Mouse (Mus musculus) adipocyte (in vitro differentiated cells): ENCODE results near the gene Gsx2.

Experiments
- DNase-seq: peaks from one replicate; pipeline ENCODE4 v3.0.0-alpha.2; 2016; ENCODE audit warnings: low spot score

Gsx2 gene

DNA sequence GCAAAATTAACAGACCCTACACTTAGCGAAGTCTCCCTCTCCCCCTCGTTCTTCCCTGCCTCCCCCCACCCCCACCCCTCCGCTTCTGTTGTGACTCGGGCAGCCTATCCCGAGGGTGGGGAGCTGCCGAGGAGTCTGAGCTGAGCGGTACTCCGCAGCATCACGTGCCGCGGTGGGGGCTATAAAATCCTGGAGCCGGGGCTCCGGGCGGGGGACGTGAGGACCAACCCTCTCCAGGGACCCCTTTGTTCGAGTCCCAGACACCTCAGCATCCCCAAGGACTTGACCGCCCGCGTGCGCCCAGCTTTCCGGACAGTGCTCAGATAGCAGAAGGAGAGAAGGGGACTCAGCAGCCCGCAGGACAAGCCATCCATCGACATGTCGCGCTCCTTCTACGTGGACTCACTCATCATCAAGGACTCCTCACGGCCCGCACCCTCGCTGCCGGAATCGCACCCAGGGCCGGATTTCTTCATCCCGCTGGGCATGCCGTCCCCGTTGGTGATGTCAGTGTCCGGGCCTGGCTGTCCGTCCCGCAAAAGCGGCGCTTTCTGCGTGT lies at the start of gene Gsx2:
TSS of gene Gsx2 (plus strand) at position 219 of the 559 bp plus-strand sequence.
- no peak for DNase-seq

DNA sequence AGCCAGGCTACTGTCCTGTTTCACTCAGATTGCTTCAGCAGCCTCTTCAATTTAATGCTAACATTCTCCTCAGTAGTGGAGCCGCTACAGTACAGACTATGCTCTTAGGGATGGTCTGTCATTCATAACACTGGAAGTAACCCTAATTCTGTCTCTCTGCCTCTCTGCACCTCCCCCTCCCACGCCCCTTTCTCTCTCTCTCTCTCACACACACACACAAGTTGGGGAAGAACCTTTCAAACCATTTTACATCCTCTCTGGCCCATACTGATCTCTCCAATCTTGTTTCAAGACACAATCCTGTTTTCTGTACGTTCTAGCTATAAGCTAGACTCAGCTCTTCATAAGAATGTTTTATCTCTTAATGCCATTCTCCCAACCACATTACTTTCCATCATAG lies 39.9 kb upstream of the Gsx2 start:
- no peak for DNase-seq

DNA sequence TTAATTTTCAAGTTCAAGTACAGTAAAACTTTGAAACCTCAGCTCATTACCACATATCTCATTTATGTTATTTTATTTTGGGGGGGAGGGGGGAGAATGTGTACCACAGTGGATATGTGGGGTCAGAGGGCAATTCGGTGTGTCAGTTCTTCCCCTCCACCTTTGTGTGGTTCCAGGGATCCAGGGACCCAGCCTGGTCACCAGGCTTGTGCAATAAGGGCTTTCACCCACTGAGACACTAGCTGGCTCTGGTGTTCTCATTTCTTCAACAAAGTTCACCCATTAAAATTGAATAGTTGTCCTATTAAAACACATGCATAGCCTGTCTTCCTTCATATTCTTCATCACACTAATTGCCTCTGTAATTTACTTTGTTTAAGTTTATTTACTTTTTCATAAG lies 36.1 kb upstream of the Gsx2 start:
- DNase-seq = no peak

DNA sequence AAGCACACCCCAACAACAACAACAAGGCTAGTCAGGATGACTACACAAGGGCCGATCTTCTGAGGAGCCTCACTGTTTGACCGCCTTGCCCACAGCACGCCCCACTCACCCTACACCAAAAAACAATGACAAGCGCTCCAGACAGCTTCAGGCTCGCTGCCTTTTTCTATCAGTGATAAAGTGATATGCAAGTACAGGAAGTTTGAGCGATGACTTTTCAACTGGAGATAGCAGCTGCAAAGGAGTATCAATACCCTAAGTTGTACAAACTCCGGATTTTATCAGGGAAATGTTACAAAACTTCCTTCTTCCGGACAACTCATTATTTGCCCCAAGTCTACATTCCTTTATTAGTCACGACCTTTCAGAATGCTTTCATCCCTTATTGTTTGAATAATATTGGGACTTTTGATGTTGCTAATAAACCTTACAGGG lies 32.4 kb upstream of the Gsx2 start:
- peak; percentile 25 for DNase-seq

DNA sequence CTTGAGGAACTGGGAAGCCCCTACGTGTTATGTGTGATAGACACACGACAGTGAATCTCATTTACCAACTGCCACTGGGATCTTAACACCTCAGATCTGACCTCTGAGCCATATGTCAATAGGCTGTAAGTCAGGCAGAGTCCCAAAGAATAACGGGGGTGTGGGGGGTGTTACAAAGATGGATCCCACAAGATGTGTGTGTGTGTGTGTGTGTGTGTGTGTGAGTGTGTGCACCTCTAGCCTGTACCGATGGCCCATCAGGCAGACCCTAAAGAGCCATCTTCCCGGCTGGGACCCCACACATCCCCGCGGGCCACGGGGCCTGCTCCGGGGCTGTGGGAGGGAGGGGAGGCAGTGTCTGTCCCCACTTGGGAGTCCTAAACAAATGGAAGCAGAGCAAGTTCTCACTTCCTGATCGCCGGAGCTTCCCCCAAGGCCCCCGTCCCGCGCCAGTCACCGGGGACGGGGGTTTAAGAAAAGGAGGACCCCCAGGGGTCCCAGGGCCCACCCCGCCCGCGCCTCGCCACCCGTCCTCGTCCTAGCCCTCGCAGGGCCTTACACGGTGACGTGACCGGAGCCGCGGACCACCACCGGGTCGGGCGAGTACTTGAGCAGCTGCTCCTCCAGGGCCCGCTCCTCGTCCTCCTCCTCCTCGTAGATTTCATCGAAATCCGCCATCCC lies 31.6 kb upstream of the Gsx2 start:
- peak; percentile 60 for DNase-seq

DNA sequence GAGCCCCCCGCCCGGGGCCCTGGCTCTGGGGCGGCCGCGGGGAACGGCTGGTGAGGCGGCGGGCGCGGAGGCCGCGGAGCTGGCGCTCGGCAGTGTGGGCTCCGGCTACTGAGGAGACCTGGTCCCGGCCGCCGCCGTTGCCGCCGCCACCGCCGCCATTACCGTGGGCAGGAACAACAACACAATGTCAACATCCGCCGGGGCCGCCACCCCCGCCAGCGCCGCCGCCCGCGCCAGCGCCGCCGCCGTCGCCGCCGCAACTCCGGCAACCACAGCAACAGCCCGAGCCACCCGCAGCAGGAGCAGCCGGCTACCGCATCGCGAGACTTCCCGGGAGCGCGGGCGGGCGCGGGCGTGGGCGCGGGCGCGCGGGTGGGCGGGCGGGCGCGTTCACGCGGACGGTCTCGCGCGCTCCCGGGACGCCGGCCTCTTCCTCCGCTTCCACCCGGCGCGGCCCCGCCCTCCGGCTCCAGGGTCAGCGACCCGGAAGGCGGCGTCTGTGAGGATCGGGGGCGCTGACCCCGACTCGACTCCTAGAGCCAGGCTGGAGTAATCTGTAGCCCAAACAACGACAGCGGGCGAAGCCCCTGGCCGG lies 31.0 kb upstream of the Gsx2 start, which contains the start of gene Chic2:
TSS of gene Chic2 (minus strand) at position 465 of the 595 bp plus-strand sequence.
- peak; percentile 77 for DNase-seq

DNA sequence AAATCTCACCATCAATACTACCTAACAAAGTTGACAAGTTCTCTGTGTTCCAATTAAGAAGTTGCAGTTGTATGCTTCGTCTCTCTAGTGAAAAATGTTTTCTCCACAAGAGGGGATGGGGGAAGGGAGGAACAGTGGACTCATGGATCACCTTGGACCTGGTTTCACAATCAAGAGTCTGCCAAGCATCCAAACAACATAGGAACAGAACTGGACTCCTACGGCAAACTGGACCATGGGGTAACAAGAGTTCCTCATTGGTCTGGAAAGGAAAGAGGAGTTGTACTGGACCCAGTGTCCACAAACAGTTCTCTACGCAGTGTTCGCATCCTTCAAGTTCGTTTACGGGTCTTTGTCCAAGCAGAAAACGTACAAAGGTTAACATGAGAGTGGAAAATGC lies 30.0 kb upstream of the Gsx2 start:
- peak; percentile 98 for DNase-seq

DNA sequence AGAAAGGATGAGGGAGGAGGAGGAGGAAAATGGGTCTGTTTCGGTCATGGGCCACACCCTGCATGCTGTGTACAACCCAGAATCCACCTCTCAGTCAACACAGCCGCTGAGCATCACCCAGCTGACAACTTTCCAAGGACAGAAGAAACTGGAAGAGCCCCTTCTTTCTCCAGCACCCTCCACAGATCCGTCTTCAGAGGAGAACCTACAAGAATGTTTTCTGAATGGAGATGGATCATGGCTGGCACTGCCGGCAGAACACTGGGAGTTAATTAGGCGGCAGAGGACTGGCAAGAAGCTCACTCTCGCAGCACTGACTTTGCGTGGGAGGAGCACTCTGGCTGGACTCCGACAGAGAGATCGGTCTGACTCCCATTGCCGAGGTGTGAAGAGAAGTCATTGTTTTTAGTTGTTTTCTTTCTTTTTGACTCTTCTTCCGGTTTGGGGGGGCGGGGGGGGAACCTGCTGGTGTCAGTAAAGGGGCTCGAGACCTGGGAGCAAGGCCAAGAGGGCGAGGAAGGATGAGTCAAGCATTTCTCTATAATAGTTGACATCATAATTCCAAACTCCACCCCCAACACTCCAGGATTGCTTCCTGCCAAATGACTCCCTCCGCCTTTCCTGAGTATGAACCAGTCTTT lies 28.6 kb upstream of the Gsx2 start:
- no peak for DNase-seq

DNA sequence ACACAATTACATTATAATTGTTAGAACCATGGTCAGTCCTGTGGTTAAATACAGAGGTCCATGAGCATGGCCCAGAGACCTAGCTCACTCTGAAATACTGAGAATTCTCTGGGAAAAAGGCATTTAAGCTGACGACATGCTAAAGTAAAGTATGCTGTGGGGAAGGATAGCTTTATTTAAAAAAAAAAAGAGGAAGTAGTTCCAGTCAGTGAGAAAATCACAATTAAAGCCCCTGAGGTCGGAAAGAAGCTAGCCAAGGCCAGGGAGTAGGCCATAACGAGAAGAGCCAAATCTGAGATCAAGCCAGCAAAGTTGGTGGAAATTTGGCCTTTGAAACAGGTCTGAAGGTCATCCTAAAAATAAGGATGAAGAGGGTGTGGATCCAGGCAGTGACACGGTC lies 24.3 kb upstream of the Gsx2 start:
- DNase-seq = no peak

DNA sequence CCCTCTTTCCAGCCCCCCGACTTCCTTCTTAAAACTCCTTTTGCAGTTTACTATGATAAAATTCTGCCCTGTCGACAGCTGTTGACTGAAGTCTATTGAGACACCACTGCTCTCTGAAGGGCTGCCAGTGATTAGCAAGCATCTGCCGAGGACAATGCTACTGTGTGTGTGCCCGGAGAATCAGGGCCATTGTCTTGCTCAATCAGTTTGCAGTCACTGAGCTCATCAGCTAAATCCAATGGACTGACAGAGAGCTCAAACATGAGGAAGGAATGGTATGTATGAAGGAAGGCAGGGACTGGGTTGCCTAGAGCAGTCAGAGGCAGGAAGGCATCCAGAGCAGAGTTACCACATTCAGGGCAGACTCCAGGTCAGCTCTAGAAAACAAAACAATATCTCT lies 12.2 kb upstream of the Gsx2 start:
- peak; percentile 74 for DNase-seq

DNA sequence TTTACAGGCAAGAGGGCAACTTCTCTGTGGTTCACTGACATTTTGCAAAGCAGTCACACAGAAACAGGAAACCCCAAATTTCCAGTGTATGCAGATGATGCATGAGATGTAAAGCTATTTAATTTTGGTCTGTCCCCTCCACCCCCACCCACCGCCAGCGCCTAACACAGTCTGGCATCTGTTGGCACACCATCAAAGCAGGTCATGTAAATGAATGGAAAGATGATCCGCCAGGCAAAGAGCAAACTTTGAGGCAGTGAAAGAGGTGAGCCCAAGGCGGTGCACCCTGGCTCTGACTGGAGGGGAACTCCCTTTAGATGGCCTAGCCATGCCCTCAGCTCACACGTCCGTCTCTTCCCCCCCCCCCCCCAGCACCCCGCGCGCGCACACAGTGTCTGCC lies 8.7 kb upstream of the Gsx2 start:
- DNase-seq = no peak

DNA sequence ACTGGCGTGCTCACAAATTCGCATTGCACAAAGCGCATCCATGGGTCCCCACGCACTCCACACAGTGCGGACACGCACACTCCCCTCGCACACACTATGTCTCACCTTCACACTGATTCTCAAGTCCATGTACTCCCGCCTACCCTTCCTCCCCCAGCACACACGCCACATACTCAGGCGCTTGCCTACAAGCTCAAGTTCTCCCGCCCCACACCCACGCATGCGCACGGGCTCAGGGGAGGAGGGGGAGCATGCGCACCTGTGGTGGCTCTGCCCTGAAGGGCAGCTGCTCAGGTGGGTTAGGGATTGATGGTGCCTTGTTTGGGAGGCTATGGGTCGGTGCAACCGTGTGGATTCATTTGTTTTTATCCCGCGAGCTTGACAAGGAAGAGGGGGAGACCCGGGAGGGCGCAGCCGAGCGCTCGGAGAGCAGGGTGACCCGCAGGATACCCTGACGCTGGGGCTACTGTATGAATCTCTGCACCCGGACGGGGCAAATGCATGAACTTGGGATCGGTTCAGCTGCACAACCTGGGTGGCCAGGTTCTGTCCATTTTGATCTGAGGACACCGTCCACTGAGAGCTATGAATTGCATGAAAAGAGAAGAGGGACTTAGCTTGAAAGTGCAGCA lies 8.2 kb upstream of the Gsx2 start:
- no peak for DNase-seq

DNA sequence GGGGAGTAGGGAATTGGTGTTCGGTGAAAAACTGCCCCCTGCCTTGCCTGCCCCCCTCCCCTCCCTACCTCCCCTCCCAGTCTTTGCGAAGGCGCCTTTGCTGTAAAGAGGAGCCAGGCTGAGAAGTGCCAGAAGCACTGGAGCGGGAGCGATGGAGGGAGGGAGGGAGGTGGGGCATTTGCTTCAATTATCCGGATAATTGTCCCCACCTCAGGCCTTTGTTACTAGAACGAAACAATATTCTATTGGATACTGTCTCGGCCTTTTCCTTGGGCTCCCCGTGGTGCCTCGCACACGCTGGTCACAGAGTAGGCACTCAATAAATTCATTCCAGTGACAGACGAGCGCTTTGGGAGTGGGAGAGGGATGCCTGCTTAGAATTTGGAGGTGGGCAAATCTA lies 5.3 kb upstream of the Gsx2 start:
- no peak for DNase-seq

DNA sequence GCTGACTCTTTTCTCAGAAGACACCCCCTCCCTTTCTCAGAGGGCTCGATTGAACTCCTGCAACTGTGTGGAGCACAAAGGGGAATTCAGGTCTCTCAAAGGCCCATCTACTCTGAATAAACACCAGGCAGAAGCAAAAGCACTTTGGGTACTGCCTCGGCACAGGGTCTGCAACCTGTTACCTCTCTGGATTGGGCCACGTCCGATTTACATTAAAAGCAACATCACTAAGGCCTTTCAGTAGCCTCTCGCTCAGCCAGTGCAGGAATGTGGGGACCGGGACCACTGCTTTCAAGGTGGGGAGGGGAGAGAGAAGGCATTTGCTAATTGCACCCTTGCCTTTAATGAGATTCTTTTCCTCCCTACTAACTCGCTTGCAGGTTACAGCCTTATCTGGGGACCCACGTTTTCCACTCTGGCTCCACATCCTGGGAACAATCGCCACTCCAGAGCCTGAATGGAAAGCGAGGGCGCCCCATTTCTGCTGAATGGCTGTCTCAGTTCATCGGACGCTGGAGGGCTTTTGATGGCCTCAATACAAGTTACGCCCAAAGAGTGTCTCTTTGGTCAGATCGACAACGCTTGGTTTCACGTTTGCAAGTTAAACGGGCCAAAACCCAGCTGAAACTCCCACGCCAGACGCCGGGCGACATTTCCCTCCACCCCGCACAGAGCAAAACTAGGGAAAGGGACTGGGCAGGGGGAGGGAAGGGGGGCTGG lies 4.6 kb upstream of the Gsx2 start:
- no peak for DNase-seq

DNA sequence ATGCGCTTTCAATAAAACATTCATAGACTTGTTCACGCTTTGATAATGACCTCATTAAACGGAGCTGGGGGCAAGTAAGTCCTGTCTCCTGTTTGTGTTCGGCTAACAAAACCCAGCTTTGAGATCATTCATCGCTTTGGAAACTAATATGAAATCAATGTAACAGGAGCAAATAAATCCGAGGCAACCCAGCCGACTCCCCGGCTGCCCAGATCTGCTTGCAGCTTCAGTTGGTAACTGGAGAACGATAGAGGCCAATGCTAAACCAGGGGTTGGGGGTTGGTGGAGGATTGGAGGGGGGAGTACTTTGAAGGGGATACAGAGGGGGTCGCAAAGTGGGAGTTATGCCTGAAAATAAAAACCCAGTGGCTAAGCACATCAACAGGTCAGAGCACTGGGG lies 3.5 kb upstream of the Gsx2 start:
- DNase-seq = no peak

DNA sequence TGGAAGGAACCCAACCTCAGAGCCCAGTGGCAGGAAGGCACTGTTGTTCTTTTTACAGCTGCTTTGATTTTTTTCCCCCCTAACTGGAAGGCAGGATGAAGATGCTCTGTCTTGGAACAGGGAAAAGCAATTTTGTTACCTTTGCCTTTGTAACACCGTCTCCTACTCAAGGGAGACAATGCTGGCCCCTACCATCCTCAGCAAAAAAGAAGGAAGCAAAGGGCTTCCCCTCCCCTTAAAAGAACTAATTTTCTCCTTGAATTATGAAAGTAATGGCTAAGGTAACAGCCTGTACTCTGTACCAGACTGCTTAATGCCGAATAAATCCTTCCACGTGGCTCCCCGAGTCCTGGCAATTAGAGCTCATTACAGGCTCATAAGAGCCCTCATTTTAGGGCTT lies 2.9 kb upstream of the Gsx2 start:
- no peak for DNase-seq

DNA sequence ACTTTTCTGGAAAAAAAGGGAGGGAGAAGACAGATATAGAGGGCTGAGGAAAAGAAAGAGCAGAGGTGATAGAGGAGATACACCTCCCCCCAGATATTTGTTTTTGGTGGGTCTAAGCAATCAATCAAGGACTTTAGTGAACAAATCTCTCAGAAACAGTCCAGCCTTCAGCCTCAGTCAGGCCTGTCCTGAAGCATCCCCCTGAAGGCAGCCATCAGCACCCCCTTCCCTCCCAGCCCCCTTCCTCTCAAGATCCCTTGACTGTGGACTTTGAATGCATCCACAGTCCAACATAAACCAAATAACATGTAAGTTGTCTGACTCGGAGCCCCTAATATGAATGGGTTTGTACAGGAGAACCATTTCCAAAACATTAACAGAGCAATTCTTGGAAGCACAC lies 2.2 kb upstream of the Gsx2 start:
- DNase-seq = no peak

DNA sequence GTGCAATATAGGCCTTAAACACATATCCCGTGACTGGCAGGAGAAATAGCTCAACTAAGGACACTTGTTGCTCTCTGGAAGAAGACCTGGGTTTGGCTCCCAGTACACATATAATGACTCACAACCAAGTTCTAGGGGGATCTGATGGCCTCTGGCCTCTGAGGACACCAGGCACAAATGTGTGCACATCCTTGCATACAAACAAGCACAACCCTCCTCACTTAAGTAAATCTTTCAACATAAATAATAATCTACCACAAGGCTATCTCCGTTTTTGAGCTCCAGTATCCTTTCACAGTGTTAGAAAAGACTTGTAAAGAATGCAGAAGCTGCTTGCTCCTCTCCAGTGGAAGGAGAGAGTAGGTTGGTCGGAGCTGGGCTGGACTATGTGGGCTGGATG lies 1.7 kb upstream of the Gsx2 start:
- DNase-seq = no peak

DNA sequence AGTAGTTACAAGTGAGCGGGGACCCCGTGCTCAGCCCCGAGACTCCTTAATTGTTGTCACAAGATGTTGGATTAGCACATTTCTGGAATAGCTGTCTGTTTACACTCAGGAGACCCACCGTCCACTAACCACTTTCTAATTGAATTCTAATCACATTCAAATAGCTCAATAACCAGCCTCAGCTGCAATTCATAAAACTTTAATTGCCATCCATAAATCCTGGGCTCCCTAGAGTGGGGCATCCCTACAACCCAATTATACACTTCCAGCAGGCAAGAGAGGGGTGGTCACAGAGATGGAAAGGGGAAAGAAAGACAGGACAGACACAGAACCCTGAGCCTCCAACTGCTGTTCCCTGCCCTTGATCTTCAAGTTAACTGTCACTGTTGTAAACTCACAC lies 1.3 kb upstream of the Gsx2 start:
- DNase-seq = no peak

DNA sequence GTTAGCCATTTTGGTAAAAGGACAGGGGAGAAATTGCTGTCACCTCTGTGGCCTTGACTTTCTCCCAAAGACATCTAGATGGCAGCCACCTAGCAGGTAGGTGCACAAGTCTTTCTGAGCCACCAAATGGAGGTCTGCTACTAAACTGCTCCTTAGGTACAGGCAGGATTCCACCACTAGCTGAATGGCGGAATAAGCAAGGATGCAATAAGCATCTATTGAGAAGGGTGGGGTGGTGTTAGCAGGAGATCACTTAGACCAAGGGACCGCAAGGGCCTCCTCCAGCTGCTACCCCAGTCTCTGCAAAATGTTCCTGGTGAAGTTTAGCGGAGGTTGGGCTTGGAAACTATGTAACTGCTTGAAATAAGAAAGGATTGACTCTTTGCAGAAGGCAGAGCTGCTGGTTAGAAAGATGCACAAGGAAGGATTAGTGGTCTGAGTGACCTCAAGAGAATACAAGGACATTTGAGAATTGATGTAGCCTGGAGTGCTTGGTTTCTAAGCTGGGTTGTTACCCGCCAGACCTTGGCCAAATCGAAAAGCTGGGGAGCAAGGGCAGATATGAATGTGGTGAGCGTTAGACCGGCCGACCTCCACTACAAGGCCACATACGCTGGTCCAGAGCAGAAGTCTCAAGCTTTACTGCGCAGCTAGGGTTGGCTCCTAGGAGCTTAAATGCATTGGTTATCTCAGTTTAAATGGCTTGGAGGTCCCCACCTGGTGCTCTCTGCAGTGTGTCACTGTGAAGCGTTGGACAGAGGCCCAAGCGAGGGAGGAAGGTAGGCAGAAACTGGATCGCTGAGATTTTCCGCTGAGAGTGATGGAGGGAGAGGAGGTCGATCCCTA lies 641 bp upstream of the Gsx2 start:
- DNase-seq = no peak
